Mouse (Mus musculus) MEL-GATA-1-ER (cell line): ENCODE results near the gene Gphn.
A peak's percentile ranks its signal among the peaks of the same experiment; 100 is the strongest.

Experiments
- DNase-seq: peaks from one replicate; pipeline ENCODE4 v3.0.0-alpha.2; 2012; ENCODE audit warnings: low read depth; ENCODE audit errors: extremely low read depth

The Gphn gene

DNA sequence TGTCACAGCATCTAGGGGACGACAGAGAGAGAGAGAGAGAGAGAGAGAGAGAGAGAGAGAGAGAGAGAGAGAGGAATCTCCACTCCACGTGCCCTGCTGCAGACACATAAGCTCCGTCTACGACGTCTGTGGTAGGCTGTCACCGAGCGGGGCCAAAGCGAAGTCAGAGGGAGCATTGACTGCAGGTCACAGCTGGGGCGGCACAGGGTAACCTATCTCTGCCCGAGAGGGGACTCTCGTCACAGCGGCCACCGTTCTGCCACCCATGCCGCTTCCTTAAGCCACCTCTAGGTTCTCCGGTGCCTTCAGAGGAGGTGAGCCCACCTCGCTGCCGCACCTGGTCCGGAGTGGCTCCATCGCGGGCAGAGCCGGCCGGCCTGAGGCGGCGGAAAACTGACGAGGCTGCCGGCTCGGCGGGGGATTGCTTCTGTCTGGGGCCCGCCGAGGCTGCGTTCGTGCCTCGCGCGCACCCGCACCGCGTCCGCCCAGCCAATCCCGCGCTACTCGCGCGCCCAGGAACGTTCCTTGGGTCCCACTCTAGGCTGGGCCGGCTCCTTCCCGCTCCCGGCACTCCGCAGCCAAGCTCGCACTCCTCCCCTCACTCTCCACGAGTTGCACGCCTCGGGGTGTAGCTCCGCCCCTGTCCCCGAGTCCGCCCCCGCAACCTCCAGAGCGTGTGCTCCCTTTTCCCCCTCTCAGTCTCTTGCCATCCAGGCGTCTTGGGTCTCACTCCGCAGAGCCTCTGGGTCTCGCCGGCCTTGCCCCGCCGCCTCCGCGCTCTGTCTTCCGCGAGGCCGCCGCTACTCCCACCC lies at the start of gene Gphn:
TSS of gene Gphn (plus strand) at position 673 of the 812 bp plus-strand sequence.
- DNase-seq: peak; percentile 67

DNA sequence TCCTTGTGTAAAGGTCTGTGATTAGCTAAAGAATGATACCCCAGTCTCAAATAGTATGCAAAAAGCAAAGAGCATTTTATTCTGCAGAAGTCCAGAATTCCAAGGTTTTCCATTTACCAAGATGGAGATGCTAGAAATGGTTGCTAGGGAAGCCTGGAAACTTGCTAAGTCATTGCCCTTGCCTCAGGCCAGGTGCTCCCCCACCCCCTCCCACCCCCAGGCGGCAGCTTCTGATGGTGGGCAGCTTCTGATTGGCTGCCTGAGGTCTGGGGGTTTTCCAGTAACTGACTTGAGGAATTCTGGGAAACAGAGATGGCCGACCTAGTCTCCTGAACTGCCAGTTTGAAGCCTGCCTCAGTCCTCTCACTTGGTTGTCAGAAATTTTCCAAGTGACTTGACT lies 44.7 kb upstream of the Gphn start:
- DNase-seq: no peak

DNA sequence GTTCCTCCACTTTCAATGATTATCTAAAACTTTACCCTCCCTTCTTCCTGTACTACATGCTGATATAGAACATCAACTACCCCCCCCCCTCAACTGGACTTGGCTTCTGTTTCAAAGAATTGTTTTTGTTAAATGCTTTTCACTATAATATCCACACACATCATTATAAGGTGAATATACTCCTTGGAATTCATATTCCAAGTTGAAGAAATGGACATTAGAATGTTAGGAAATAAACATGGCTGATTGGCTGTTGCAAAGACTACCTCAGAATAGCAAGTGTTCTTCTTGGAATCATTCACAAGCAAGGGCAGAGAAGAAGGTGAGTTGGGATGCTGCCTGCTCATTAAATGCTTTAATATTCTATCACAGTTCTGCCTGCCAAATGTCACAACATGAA lies 32.2 kb upstream of the Gphn start, which contains the start of gene Gm6657:
TSS of gene Gm6657 (plus strand) at position 301 of the 400 bp plus-strand sequence.
- no peak for DNase-seq

- DNase-seq: no peak
Observed at GRCm38 (mm10) chr12:78195368-78195767, 30.8 kb upstream of the Gphn start.

DNA sequence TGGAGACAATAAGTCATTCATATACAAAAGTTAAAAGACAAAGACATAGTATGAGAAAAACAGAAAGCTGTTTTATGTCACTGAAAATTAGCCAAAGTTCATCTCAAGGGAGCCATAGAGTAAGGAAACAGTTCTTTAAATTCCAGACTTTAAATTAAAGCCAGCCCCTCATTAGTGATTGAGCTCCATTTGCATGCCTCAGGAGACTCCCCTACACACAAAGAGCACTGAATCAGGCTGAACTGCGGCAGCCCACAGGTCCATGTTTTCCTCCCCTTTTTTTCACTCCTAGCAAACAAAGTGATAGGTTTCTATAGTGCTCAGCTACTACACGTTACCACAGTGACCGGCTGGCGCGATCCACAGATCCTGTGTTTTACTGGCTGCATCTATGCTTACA lies 22.5 kb upstream of the Gphn start:
- no peak for DNase-seq

DNA sequence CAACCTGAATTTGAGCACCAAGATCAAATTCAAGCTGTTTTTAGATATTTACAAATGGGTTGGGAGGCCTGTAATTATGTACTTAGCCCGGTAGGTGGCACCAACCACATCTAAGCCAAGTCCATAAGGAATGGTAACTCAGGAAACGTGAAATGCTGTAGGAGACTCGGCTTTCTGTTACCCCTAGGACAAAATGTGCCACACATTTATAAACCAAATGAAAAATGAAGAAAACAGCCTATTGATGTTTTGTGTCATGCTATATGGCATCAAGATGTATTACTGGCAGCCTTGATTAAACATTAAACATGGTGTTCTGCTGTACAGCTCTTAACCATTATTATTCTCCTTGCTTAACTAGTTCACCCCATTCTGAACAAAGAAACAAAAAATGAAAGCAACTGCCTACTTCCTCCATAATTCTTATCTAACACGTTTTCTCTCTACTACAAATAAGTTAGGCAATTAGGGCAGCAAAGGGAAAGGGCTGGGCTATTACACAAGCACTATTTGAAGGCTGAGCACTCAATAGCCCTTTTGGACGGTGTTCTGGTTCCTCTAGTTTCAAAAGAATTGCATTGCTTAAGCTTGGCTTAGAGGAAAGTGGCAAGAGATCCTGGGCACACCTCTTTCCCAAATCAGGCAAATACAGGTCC lies 20.1 kb upstream of the Gphn start:
- DNase-seq: peak; percentile 74

DNA sequence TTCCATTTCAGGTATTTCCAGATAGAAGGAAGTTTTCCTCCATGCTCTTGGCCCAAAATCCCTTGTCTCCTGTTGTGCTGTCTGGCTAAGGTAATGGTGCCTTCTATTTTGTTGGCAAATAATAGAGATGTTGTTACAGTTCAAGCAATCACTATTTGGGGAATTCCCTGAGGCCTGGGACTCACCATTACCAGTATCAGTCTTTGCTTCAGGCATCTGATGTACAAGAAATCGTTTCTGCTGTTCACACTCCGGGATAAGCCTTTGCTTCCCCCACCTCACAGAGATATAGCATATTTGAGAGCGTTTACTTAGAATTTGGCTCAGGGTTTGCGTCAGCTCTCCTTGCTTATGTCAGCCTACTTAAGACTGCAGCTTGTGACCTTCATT lies 19.6 kb upstream of the Gphn start:
- no peak for DNase-seq

DNA sequence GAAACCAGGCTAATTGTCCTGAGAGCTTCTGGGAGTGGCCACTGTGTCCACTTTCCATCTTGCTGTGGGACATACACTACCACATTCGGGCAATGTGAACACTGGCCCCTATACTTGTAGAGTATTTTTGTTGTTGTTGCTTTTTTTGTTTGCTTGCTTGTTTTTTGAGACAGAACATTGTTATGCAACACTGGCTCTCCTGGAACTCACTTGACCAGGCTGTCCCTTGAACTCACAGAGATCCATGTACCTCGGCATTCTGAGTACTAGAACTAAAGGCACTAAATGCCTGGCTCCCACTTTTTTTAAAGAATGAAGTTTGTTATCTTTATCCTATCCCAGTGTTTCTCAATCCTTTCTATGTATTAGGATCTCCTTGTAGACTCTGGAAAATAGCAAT lies 16.3 kb upstream of the Gphn start:
- no peak for DNase-seq

DNA sequence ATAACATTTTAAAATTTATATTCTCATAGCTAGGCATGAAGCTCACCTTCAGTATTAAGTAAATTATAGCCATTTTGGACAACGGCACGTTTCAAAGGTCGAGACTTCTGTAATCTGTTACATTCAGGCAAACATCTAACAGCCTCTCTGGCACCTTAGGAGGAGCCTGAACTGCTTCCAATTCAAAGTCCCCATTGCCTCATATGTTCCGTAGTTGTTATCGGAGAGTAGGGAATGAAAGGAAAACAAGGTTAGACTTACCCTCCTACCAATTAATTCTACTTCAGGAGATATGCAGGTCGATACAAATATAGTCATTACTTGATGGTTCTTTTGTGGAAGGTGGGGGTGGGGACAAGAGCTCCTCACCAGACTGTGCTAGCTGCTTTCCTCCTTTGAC lies 10.7 kb upstream of the Gphn start:
- no peak for DNase-seq

DNA sequence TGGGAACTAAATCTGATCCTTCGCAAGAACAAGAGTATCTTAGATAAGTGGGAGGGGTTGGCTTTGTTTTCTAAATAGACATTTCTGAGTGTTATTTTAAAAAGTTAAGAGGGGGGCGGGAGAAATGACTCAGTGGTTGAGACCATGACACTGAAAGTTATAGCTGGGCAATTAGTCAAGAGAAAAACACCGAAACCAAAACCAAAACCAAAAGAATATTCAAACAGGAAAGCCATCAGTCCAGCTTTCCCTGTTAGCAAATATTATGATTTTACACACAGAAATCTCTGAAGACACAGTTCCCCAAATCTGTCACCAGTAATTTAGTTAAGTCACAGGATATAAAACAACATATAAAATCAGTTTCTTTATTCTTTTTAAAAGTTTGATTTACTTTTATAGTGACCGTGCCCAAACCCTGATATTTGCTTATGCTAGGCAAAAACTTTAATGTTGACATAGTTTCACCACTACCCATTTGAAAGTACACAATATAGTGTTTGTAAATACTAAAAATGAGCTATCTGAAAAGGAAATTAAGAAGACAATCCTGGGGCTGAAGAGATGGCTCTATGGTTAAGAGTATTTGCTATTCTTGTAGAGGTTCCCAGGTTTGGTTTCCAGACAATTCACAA lies 6.9 kb upstream of the Gphn start:
- no peak for DNase-seq

DNA sequence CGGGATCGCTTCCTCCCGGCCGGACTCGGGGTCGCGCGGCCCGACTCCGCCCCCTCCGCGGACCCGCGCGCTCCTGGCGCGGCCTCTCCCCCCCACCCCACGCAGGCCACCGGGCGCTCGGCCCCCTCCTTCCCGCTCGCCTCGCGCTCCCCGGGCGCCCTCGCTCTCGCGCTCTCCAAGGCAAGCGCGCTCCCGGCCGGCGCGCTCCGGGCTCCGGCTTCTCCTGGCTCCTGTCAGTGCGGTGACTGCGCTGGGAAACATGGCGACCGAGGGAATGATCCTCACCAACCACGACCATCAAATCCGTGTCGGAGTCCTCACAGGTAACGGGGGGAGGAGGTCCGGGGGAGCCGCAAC lies 318 bp downstream of the Gphn start:
- peak; percentile 49 for DNase-seq

GRCm38 (mm10) chr12:78227021-78227932 lies 1.1 kb downstream of the Gphn start:
- DNase-seq: peak; percentile 29

DNA sequence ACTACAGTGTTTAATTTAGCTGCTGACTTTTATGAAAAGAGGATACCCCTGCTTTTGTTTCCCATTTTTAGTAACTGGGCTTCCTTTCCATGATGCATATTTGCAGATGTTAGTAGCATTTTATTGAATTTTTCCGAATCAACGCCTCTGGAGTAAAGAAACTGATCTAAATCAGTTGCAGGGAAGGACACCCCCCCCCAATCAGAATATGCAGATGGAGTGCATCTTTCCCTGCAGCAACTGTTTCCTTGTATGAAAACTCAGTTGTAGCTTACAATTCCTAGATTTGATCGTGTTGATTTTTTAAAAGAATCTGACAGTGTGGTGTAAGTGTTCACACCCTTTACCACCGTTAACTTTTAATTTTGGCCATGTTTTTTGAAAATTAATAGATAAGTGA lies 2.0 kb downstream of the Gphn start:
- no peak for DNase-seq

DNA sequence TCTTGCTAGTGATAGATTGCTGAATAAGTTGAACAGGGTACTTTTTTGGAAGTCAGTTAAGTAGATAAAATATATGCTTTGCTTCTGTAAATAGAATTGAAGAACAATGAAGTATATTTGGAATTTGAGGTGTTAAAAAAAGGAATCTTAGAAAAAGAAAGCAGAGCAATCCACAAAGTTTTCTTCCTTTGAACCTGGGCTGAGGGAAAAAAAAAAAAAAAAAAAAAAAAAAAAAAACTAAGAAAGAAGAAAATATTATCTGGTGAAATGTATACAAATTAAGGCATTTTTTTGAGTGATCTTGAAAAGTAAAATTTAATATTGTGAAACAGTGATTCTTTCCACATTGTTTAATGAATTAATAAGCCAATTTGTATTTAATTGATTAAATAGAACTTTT lies 6.4 kb downstream of the Gphn start:
- no peak for DNase-seq

GRCm38 (mm10) chr12:78248366-78248765 lies 22.2 kb downstream of the Gphn start:
- no peak for DNase-seq

- DNase-seq: no peak
Observed at GRCm38 (mm10) chr12:78249151-78249550, 23.0 kb downstream of the Gphn start.

DNA sequence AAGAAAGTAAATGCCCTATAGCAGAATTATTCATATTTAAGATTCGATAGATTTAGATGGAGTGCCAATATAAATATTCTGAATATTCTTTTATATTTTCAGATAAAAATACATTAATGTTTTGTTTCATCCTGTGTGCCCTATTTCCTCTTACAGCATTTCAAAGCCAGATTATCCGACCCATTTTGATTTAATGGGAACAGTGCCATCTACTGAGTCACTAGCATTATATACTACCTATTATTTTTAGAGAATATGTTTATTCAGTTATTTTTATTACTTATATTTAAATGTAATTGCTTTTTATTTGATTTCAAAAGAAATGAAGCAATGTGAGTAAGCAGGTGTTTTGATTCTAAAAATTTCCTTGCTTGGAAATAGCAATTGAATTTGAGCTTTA lies 51.2 kb downstream of the Gphn start:
- no peak for DNase-seq

DNA sequence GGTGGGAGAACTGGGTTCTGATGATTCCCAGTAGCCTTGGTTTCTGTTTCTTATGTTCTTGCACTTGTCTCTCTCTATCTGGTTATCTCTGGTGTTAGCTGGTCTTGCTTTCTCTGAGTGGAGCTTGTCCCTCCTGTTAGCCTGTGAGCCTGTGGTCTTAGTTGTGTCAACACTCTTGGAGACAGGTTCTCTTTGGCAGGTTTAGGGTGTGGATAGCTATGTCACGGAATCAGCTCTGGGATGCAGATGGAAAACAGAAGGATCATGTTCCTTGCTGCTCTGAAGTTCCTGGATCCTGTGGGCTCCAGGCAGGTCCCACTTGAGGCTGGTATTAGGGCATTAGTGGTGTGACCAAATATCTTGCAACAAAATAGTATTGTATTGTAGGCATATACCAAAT lies 64.2 kb downstream of the Gphn start:
- DNase-seq: no peak

GRCm38 (mm10) chr12:78298824-78299398 lies 72.7 kb downstream of the Gphn start:
- DNase-seq: no peak

GRCm38 (mm10) chr12:78315106-78315505 lies 88.9 kb downstream of the Gphn start:
- DNase-seq: no peak

DNA sequence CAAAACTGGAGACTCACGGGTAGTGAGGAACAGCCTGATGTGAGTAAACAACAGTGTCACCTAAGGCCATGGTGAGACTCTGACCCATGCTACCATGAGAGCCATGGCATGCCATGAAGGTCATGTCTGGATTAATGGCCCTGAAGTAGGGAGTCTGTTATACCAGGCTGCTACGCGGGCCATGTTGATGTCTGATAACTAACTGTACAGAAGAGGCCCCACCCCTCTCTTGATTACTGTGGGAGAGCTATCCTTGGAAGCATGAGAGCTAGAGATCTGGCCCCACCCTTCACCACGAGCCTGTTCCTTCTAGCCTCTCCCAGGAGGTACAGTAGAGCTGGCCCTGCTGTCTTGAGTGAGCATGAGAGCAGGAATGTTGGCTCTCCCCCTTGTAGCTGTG lies 101.8 kb downstream of the Gphn start:
- no peak for DNase-seq
